Mouse (Mus musculus) ES-Bruce4 (cell line): ENCODE measurements around the gene Scpep1. TPM values are rescaled to one million over a fixed set of nuclear protein-coding genes. Genes with fewer than 3 reads are reported as not detected.

Source experiments
- H3K27ac ChIP-seq: 2 replicates; pipeline ENCODE4 v1.5.1; 2012; ENCODE audit warnings: low read length, inconsistent platforms; ENCODE audit not compliant: insufficient read depth
- H3K27me3 ChIP-seq: 2 replicates; pipeline ENCODE4 v1.6.1; 2012; ENCODE audit warnings: mild to moderate bottlenecking, low read length, inconsistent platforms; ENCODE audit not compliant: control insufficient read depth, poor library complexity, insufficient read depth, severe bottlenecking
- H3K36me3 ChIP-seq: 2 replicates; pipeline ENCODE4 v1.6.1; 2012; ENCODE audit warnings: inconsistent platforms, mild to moderate bottlenecking, low read length, moderate library complexity; ENCODE audit not compliant: control insufficient read depth, poor library complexity, insufficient read depth, severe bottlenecking
- H3K4me1 ChIP-seq: one replicate; pipeline ENCODE4 v1.8.1; 2011; ENCODE audit warnings: low read length; ENCODE audit not compliant: control insufficient read depth, insufficient read depth
- H3K4me3 ChIP-seq: 2 replicates; pipeline ENCODE4 v1.5.1; 2011; ENCODE audit warnings: low read depth, mild to moderate bottlenecking, low read length
- H3K9ac ChIP-seq: 2 replicates; pipeline ENCODE4 v1.6.1; 2012; ENCODE audit warnings: low read depth, mild to moderate bottlenecking, inconsistent platforms; ENCODE audit not compliant: poor library complexity, severe bottlenecking
- H3K9me3 ChIP-seq: replicated peaks from 2 replicates; pipeline ENCODE4 v1.6.1; 2012; ENCODE audit warnings: mild to moderate bottlenecking, low read length, inconsistent platforms; ENCODE audit not compliant: control insufficient read depth, poor library complexity, insufficient read depth, severe bottlenecking
- CTCF ChIP-seq: IDR thresholded peaks from one replicate; pipeline ENCODE4 v1.8.1; 2011; ENCODE audit warnings: low read depth, low read length
- EP300 ChIP-seq: IDR thresholded peaks from 2 replicates; pipeline ENCODE4 v1.6.1; 2011; ENCODE audit warnings: low read depth, low read length; ENCODE audit not compliant: insufficient read depth
- POLR2A ChIP-seq: IDR thresholded peaks from one replicate; pipeline ENCODE4 v1.8.1; 2011; ENCODE audit warnings: low read length; ENCODE audit not compliant: insufficient read depth
- polyA plus RNA-seq: library from polyadenylated mRNA; stranded (reverse); fragments of >200 nt; gene quantifications from 2 replicates; pipeline ENCODE4 v1.2.4, GENCODE M21; 2011; ENCODE audit warnings: low read depth; ENCODE audit not compliant: missing spikeins, insufficient read depth, insufficient read length

The Scpep1 gene
- polyA plus RNA-seq, 1 experiment, result 186 TPM

DNA sequence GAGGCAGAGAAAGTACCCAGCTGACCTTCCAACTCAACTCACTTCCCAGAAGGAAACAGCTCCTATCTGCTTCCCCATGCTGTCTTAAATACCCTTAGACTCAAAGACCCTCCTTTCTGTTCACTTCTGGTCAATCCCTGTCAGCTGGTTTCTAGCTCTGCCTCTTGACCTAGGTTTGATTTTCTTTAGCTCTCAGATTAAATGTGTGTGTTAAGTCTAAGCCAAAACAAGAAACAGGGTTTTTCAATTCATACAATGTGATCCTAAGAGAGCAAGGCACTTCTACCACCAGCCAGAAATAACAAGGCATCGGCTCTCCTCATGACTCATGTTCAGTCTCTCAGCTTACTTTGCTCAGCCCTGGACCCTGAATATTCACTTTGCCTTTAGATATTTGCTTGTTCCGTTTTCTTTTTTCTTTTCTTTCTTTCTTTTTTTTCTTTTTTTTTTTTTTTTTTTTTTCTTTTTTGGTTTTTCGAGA lies 11.7 kb upstream of the Scpep1 start, which contains the start of gene Elobl:
TSS of gene Elobl (minus strand) at position 51 of the 481 bp plus-strand sequence.
- Histone ChIP-seq H3K4me1 (no peaks in the 10 kb centered on the region), H3K4me3 (no peak within 1 kb of the TSS), H3K27me3 (no peaks in the 10 kb centered on the region), H3K9me3 (no peaks in the 10 kb centered on the region), H3K27ac (peak within 1 kb of the TSS; percentile 64), H3K9ac (peak within 1 kb of the TSS; percentile 18; the same call in 1 of the 2 replicates), H3K36me3 (no peaks in the 10 kb centered on the region; the same call in 1 of the 2 replicates)
- TF ChIP-seq CTCF (no peak), POLR2A (no peak), EP300 (no peak)

DNA sequence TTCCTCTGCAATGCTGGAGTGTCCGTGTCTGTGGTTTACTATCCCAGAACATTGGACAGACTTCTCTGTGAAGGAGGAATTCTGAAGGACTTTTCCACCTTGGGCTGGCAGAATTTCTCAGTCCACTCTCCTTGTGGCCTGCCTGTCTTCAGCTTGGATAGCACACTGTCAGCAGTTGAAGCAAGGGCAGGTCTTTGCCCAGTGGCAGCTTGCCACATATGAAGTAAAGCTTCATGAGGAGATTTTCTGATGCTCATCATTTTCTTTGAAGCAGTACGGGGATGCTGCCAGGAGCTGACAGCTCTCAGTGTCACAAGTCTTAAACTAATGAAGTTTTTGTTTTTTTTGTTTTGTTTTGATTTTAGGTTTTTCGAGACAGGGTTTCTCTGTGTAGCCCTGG lies 3.6 kb upstream of the Scpep1 start:
- Histone ChIP-seq H3K4me3 (no peak overlapping the region), H3K9ac (no peak overlapping the region), H3K27ac (no peak overlapping the region), H3K36me3 (no peaks in the 10 kb centered on the region), H3K9me3 (no peaks in the 10 kb centered on the region), H3K4me1 (no peaks in the 10 kb centered on the region), H3K27me3 (no peaks in the 10 kb centered on the region)
- TF ChIP-seq CTCF (no peak), EP300 (no peak), POLR2A (no peak)

GRCm38 (mm10) chr11:88954803-88955202 lies 462 bp downstream of the Scpep1 start:
- Histone ChIP-seq H3K36me3 (peaks cover 16% of the 10 kb centered on the region), H3K27ac (peak overlapping the region; percentile 83), H3K9ac (peak overlapping the region; percentile 78), H3K4me3 (peak overlapping the region; percentile 87), H3K27me3 (no peaks in the 10 kb centered on the region), H3K9me3 (no peaks in the 10 kb centered on the region), H3K4me1 (peaks cover 2% of the 10 kb centered on the region)
- TF ChIP-seq CTCF (no peak), POLR2A (no peak), EP300 (no peak)

- Histone ChIP-seq H3K36me3 (peaks cover 21% of the 10 kb centered on the region), H3K4me3 (no peak overlapping the region), H3K9me3 (no peaks in the 10 kb centered on the region), H3K27ac (no peak overlapping the region), H3K4me1 (peaks cover 2% of the 10 kb centered on the region), H3K9ac (peak overlapping the region; percentile 55), H3K27me3 (no peaks in the 10 kb centered on the region)
- TF ChIP-seq CTCF, result no peak
- TF ChIP-seq POLR2A, result no peak
- no peak for TF ChIP-seq EP300
Measured at GRCm38 (mm10) chr11:88953582-88953981, 1.7 kb downstream of the Scpep1 start.

- Histone ChIP-seq H3K4me3 (peak overlapping the region; percentile 22), H3K36me3 (peaks cover 22% of the 10 kb centered on the region), H3K27ac (peak overlapping the region; percentile 51), H3K27me3 (no peaks in the 10 kb centered on the region), H3K9ac (0 out of 2 replicates have a peak overlapping the region, but pooled peaks have one; percentile 7), H3K9me3 (no peaks in the 10 kb centered on the region), H3K4me1 (peaks cover 2% of the 10 kb centered on the region)
- no peak for TF ChIP-seq POLR2A
Measured at GRCm38 (mm10) chr11:88952117-88952516, 3.1 kb downstream of the Scpep1 start.

GRCm38 (mm10) chr11:88951576-88951975 lies 3.7 kb downstream of the Scpep1 start:
- TF ChIP-seq POLR2A, result no peak
- TF ChIP-seq EP300, result no peak
- no peak for TF ChIP-seq CTCF
- Histone ChIP-seq H3K4me3 (no peak overlapping the region), H3K9me3 (no peaks in the 10 kb centered on the region), H3K27ac (peak overlapping the region; percentile 99), H3K9ac (0 out of 2 replicates have a peak overlapping the region, but pooled peaks have one; percentile 7), H3K4me1 (peaks cover 3% of the 10 kb centered on the region), H3K36me3 (peaks cover 25% of the 10 kb centered on the region), H3K27me3 (no peaks in the 10 kb centered on the region)
